ENCODE assay signal across 8 mouse cellular contexts in genomic region chrX:101638856-101639255, GRCm38 (mm10). TPM values are rescaled to one million over a fixed set of nuclear protein-coding genes. Genes with fewer than 3 reads are reported as not detected.
DNase-seq lines count a peak whose midpoint lies in the region; ATAC-seq and TF ChIP-seq lines count a peak whose summit lies in the region.

No protein-coding gene starts in this region.

- H3K4me2 ChIP-seq in kidney, postnatal 0 days (ENCODE audit: low read length): peak overlapping the region; percentile 47
- peak overlapping the region; percentile 51 for H3K4me2 ChIP-seq in hindbrain, embryonic 14.5 days (replicated peaks)
- H3K4me2 ChIP-seq in midbrain, embryonic 15.5 days: peak overlapping the region; percentile 46

- 35% methylated on average over 3 of the region's 3 CpGs for WGBS in kidney, postnatal 0 days
- WGBS in hindbrain, embryonic 14.5 days: 20% methylated on average over 3 of the region's 3 CpGs
- WGBS in midbrain, embryonic 15.5 days: 29% methylated on average over 3 of the region's 3 CpGs

- ATAC-seq in kidney, postnatal 0 days (replicated peaks; ENCODE audit: low FRiP score, low read depth): no peak
- ATAC-seq in activated CD4-positive, CD25-positive, alpha-beta regulatory T cell, adult 4 months: peak; percentile 23
- no peak for ATAC-seq in hindbrain, embryonic 14.5 days (ENCODE audit: low FRiP score)
- no peak for ATAC-seq in midbrain, embryonic 15.5 days (replicated peaks)
- no peak for ATAC-seq in erythroid progenitor cell, adult 5-6 weeks (replicated peaks; ENCODE audit: low FRiP score, poor library complexity, severe bottlenecking)

- no peaks in the 10 kb centered on the region for H3K27me3 ChIP-seq in kidney, postnatal 0 days (ENCODE audit: insufficient read depth, low read length)
- peaks cover 11% of the 10 kb centered on the region; the same call in 1 of the 2 replicates for H3K27me3 ChIP-seq in hindbrain, embryonic 14.5 days (ENCODE audit: control insufficient read depth, insufficient read depth, low read length)
- H3K27me3 ChIP-seq in midbrain, embryonic 15.5 days (replicated peaks): peaks cover 6% of the 10 kb centered on the region; the same call in 1 of the 2 replicates

- H3K9ac ChIP-seq in kidney, postnatal 0 days (ENCODE audit: low read depth, low read length): 0 out of 2 replicates have a peak overlapping the region, but pooled peaks have one; percentile 45
- H3K9ac ChIP-seq in hindbrain, embryonic 14.5 days: peak overlapping the region; percentile 44
- no peak overlapping the region for H3K9ac ChIP-seq in midbrain, embryonic 15.5 days

- intact Hi-C loops in gastrocnemius, postnatal 36 days (cut with DNase I): no loop called here

- H3K27ac ChIP-seq in kidney, postnatal 0 days: peak overlapping the region; percentile 58; the same call in 1 of the 2 replicates
- H3K27ac ChIP-seq in hindbrain, embryonic 14.5 days: no peak overlapping the region
- peak overlapping the region; percentile 23; the same call in 1 of the 2 replicates for H3K27ac ChIP-seq in midbrain, embryonic 15.5 days

- H3K4me3 ChIP-seq in kidney, postnatal 0 days (replicated peaks; ENCODE audit: low read depth, low read length): no peak overlapping the region
- H3K4me3 ChIP-seq in hindbrain, embryonic 14.5 days (replicated peaks; ENCODE audit: low read length): peak overlapping the region; percentile 51
- peak overlapping the region; percentile 69 for H3K4me3 ChIP-seq in midbrain, embryonic 15.5 days

- no peaks in the 10 kb centered on the region for H3K4me1 ChIP-seq in kidney, postnatal 0 days (replicated peaks; ENCODE audit: insufficient read depth, low read length)
- H3K4me1 ChIP-seq in hindbrain, embryonic 14.5 days (replicated peaks; ENCODE audit: control insufficient read depth, insufficient read depth, low read length): peaks cover 3% of the 10 kb centered on the region; the same call in 1 of the 2 replicates
- H3K4me1 ChIP-seq in midbrain, embryonic 15.5 days: peaks cover 7% of the 10 kb centered on the region

- no peak for TF ChIP-seq CTCF in kidney, postnatal 0 days (IDR thresholded peaks at IDR 0.05; ENCODE audit: low read depth)

- DNase-seq in kidney, postnatal 0 days (ENCODE audit: low spot score): peak; percentile 50
- no peak for DNase-seq in kidney, postnatal 10 days
- no peak for DNase-seq in hindbrain, embryonic 14.5 days (ENCODE audit: low spot score)
- DNase-seq in gastrocnemius, postnatal 36 days: no peak
- no peak for DNase-seq in cerebellum, postnatal 4 days (ENCODE audit: low spot score in 2 of 2)

- H3K9me3 ChIP-seq in kidney, postnatal 0 days (replicated peaks; ENCODE audit: low read length): no peaks in the 10 kb centered on the region
- no peaks in the 10 kb centered on the region for H3K9me3 ChIP-seq in hindbrain, embryonic 14.5 days (ENCODE audit: control insufficient read depth, low read length)
- no peaks in the 10 kb centered on the region for H3K9me3 ChIP-seq in midbrain, embryonic 15.5 days

- no peaks in the 10 kb centered on the region for H3K36me3 ChIP-seq in kidney, postnatal 0 days (ENCODE audit: insufficient read depth, low read length)
- H3K36me3 ChIP-seq in hindbrain, embryonic 14.5 days (replicated peaks; ENCODE audit: control insufficient read depth, insufficient read depth): no peaks in the 10 kb centered on the region
- no peaks in the 10 kb centered on the region for H3K36me3 ChIP-seq in midbrain, embryonic 15.5 days (replicated peaks)

RNA-seq across cellular contexts. Expression of gene Ogt, which starts 1.0 kb away (rescaled TPM):
- polyA plus RNA-seq in kidney, postnatal 0 days (2015; fragmentation: Nextera tagmentation; extraction: Ambion mirVana): 118 and 119 TPM in 2 replicates
- 100 to 1,000 TPM; 157 to 183 TPM for polyA plus RNA-seq in activated CD4-positive, CD25-positive, alpha-beta regulatory T cell, adult 4 months (2017; shearing (Covaris generic))
- 219 and 248 TPM in 2 replicates for polyA plus RNA-seq in hindbrain, embryonic 14.5 days (2014; fragmentation: Nextera tagmentation; extraction: Ambion mirVana)
- 203 and 222 TPM in 2 replicates for polyA plus RNA-seq in midbrain, embryonic 15.5 days (2015; fragmentation: Nextera tagmentation; extraction: Ambion mirVana)
- total RNA-seq in gastrocnemius, postnatal 36 days (2021): 10 to 100 TPM; 59.2 to 64.7 TPM
- total RNA-seq in erythroid progenitor cell, adult 5-6 weeks (2015; ENCODE audit: low replicate concordance): 202 and 228 TPM in 2 replicates
- total RNA-seq in erythroid progenitor cell, adult 5-6 weeks (2017; ENCODE audit: low replicate concordance): 128 and 130 TPM in 2 replicates
